Mouse (Mus musculus): ENCODE measurements around the gene Diras1.
A peak's percentile ranks its signal among the peaks of the same experiment; 100 is the strongest.

DNA sequence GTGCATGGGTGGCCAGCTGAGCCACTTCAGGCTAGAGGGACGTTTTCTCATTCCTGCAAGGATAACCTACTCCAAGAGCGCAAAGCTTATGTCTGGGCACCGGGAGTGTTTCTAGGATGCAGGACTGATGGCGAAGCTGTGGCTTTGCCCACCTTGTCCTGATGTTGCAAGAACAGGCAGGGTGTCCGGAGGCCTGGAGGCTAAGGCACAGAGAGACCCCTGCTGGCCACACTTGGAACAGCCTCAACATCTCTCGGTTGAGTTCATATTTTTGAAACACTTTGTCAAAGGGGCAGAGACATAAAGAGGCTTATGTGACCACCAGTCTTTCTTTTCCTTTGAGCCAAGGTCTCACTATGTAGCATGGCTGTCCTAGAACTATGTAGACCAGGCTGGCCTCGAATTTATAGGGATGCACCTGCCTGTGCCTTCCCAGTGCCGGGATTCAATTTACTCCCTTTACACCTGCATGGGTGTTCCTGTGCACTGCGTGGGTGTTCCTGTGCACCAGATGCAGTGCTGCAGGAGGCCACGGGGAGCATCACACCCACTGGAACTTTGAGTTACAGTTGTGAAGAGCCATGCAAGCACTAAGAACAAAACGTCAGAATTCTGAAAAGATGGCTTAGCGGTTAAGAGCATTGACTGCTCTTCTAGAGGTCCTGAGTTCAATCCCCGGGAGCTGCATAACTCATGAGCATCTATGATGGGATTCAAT, 16.2 kb upstream of the Diras1 start:
- peak; percentile 78 for TF ChIP-seq CTCF (conservative IDR thresholded peaks at IDR 0.05; ENCODE audit: insufficient read depth, insufficient read length, low read depth, low read length)
- no peak for TF ChIP-seq POLR2A (IDR thresholded peaks at IDR 0.05; ENCODE audit: low read depth, low read length)
